Mouse (Mus musculus) ES-E14 (cell line): ENCODE data around the gene Fbxo47.

Experiments used
- ZC3H11A ChIP-seq: IDR thresholded peaks from 2 replicates; pipeline ENCODE4 v1.6.1; 2012; ENCODE audit warnings: low read depth, mild to moderate bottlenecking, inconsistent platforms, low read length, borderline replicate concordance
- ZNF384 ChIP-seq: IDR thresholded peaks from 2 replicates; pipeline ENCODE4 v1.6.1; 2012; ENCODE audit warnings: low read depth, low read length, inconsistent platforms

- TF ChIP-seq ZNF384 (no peak), ZC3H11A (no peak)
Measured at GRCm38 (mm10) chr11:97808621-97809234, 75.2 kb downstream of the Fbxo47 start.
